Comparison of ENCODE assay signal across 9 mouse cellular contexts in the genomic region with DNA sequence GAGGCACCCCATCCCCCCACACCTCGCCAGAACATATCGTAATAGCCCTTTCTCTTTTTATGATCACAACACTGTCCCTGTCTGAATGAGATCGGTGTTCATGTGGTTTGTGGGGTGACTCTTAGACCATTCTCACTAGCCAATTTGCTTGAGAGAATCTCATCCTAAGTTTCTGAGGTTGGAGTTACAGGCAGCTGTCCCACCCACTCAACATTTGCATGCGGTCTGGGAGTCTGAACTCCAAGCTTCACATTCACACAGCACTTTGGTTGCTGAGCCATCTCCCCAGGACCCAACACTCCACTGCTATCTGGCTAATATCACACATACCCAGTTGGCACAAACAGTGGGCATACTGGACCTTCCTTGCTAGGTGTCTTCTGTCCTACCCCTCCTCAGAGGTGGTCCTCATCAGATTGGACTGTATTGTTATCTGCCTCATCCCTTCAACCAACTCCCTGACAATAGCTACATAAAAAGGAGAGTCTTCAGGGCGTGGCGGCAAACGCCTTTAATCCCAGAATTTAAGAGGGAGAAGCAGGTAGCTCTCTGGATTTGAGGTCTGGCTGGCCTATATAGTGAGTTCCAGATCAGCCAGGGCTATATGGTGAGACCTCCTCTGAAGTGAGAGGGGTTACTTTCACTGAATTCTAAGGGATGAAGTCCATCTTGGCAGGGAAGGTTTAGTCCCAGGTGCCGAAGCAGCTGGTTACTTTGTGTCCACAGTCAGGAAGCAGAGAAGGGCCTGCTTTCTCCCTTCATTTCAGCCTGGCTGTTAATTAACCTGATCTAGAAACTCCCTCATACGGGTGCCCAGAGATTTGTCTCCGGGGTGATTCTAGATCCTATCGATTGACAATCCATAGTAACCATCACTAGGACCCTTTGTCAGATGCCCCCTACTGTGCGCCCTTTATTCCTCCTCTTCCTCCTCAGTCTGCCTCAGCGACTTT. TPM values are rescaled to one million over a fixed set of nuclear protein-coding genes. Genes with fewer than 3 reads are reported as not detected.
DNase-seq lines count a peak whose midpoint lies in the region; ATAC-seq and TF ChIP-seq lines count a peak whose summit lies in the region.
"Had no signal": no experiment of that assay in that cellular context is flagged by ENCODE, and none has a peak within 500 bp of the region (broad histone marks: within the 10 kb centered on the region; RNA-seq: fewer than 3 reads in every experiment).

No protein-coding gene starts in this region.

- no peak overlapping the region for H3K4me2 ChIP-seq in CH12.LX (ENCODE audit: insufficient read depth, low read depth, poor library complexity, severe bottlenecking)
- H3K4me2 ChIP-seq in hindbrain, embryonic 16.5 days (ENCODE audit: low read length) = peak overlapping the region; percentile 50
- peak overlapping the region; percentile 44 for H3K4me2 ChIP-seq in liver, embryonic 12.5 days

- no peak for TF ChIP-seq POLR2A in CH12.LX (IDR thresholded peaks at IDR 0.05; ENCODE audit: low read depth, low read length)

- no peak for ATAC-seq in hindbrain, embryonic 16.5 days
- ATAC-seq in liver, embryonic 12.5 days = no peak

- H3K9ac ChIP-seq in CH12.LX (ENCODE audit: insufficient read depth, low read depth) = no peak overlapping the region
- peak overlapping the region; percentile 29 for H3K9ac ChIP-seq in hindbrain, embryonic 16.5 days (ENCODE audit: low read depth, low read length)
- no peak overlapping the region for H3K9ac ChIP-seq in liver, embryonic 12.5 days

- TF ChIP-seq RAD21 in CH12.LX (IDR thresholded peaks at IDR 0.05; ENCODE audit: low read depth, low read length) = no peak; the same call in none of the 2 replicates

- no peaks in the 10 kb centered on the region for H3K79me2 ChIP-seq in CH12.LX (replicated peaks; ENCODE audit: control insufficient read depth, extremely low read depth, insufficient read depth, poor library complexity, severe bottlenecking)

- no peaks in the 10 kb centered on the region for H3K36me3 ChIP-seq in CH12.LX (replicated peaks in 1 of 2; ENCODE audit: control insufficient read depth in 1 of 2, insufficient read depth in 1 of 2, low read length in 1 of 2)
- H3K36me3 ChIP-seq in hindbrain, embryonic 16.5 days (ENCODE audit: control insufficient read depth, insufficient read depth, low read length) = no peaks in the 10 kb centered on the region
- no peaks in the 10 kb centered on the region for H3K36me3 ChIP-seq in liver, embryonic 12.5 days

- whole genome bisulfite sequencing in hindbrain, embryonic 16.5 days = 46% methylated on average over 13 of the region's 13 CpGs
- WGBS in liver, embryonic 12.5 days (ENCODE audit: insufficient replicate concordance) = 47% methylated on average over 13 of the region's 13 CpGs

- dilution Hi-C loops in CH12.LX (cut with MboI; ENCODE audit: extremely low pct_ligation_motif_present, extremely low pct_unique_long_range_greater_than_20kb, low sequenced_read_pairs) = no loop called here

- H3K27ac ChIP-seq in CH12.LX (ENCODE audit: insufficient read depth, low read depth) = no peak overlapping the region
- H3K27ac ChIP-seq in hindbrain, embryonic 16.5 days (ENCODE audit: low read depth, low read length) = no peak overlapping the region
- no peak overlapping the region for H3K27ac ChIP-seq in liver, embryonic 12.5 days

- no peak for TF ChIP-seq CTCF in CH12.LX (conservative IDR thresholded peaks at IDR 0.05 in 1 of 2, IDR thresholded peaks at IDR 0.05 in 1 of 2; ENCODE audit: low read depth in 2 of 2, low read length in 2 of 2)

- no peaks in the 10 kb centered on the region for H3K27me3 ChIP-seq in CH12.LX (replicated peaks)
- no peaks in the 10 kb centered on the region for H3K27me3 ChIP-seq in hindbrain, embryonic 16.5 days (replicated peaks; ENCODE audit: control insufficient read depth, insufficient read depth, low read length)
- H3K27me3 ChIP-seq in liver, embryonic 12.5 days (replicated peaks) = peaks cover 46% of the 10 kb centered on the region

- peak; percentile 61; the same call in 1 of the 2 replicates for TF ChIP-seq EP300 in CH12.LX (IDR thresholded peaks at IDR 0.05; ENCODE audit: low read length)

- in situ Hi-C loops in CH12.LX (cut with MboI; ENCODE audit: low pct_ligation_motif_present, low pct_unique_long_range_greater_than_20kb, low sequenced_read_pairs) = loop anchor here (5.0 to 25.0 kb wide), 3 partner anchors 62 to 285 kb away; a partner anchor contains a TSS

- peak; percentile 16 to 35 for DNase-seq in cerebellum, postnatal 10 days
- no peak for DNase-seq in cerebellum, adult 9-11 months
- DNase-seq in CH12.LX (ENCODE audit: extremely low read depth) = peak; percentile 80
- no peak for DNase-seq in urinary bladder, postnatal 4 days (ENCODE audit: low spot score in 2 of 2)
- no peak for DNase-seq in adrenal gland, adult 18-20 months (ENCODE audit: low spot score in 2 of 2)
- DNase-seq in layer of hippocampus, adult 9-10 months (ENCODE audit: low spot score) = no peak
- DNase-seq: layer of hippocampus, adult 9-11 months had no signal

- H3K9me3 ChIP-seq in CH12.LX (replicated peaks; ENCODE audit: low read length) = peaks cover 9% of the 10 kb centered on the region
- no peaks in the 10 kb centered on the region for H3K9me3 ChIP-seq in hindbrain, embryonic 16.5 days (ENCODE audit: control insufficient read depth, low read length)
- no peaks in the 10 kb centered on the region for H3K9me3 ChIP-seq in liver, embryonic 12.5 days (replicated peaks)

- no peak overlapping the region for H3K4me3 ChIP-seq in CH12.LX (replicated peaks in 1 of 3; ENCODE audit: low read depth in 2 of 3, low read length in 2 of 3, poor library complexity in 1 of 3)
- H3K4me3 ChIP-seq in hindbrain, embryonic 16.5 days (ENCODE audit: low read length) = no peak overlapping the region
- no peak overlapping the region for H3K4me3 ChIP-seq in liver, embryonic 12.5 days

- peaks cover 25 to 94% of the 10 kb centered on the region in 2 experiments for H3K4me1 ChIP-seq in CH12.LX (ENCODE audit: control insufficient read depth in 1 of 2, insufficient read depth in 2 of 2)
- peaks cover 14% of the 10 kb centered on the region for H3K4me1 ChIP-seq in hindbrain, embryonic 16.5 days (ENCODE audit: control insufficient read depth, insufficient read depth, low read depth, low read length)
- peaks cover 10% of the 10 kb centered on the region; the same call in 1 of the 2 replicates for H3K4me1 ChIP-seq in liver, embryonic 12.5 days

TF ChIP-seq in CH12.LX, 34 proteins besides CTCF, POLR2A, EP300 and RAD21:
- TF ChIP-seq MAFK (IDR thresholded peaks at IDR 0.05; ENCODE audit: insufficient replicate concordance, low read length) (0 out of 2 replicates have a peak, but pooled peaks have one; percentile 43), ETS1 (conservative IDR thresholded peaks at IDR 0.05; ENCODE audit: low read depth, low read length) (peak; percentile 64), USF1 (IDR thresholded peaks at IDR 0.05; ENCODE audit: low read depth, low read length) (no peak), BHLHE40 (IDR thresholded peaks at IDR 0.05; ENCODE audit: low read depth, low read length) (peak; percentile 53), ZNF384 (IDR thresholded peaks at IDR 0.05; ENCODE audit: low read depth, low read length) (no peak), CHD2 (IDR thresholded peaks at IDR 0.05; ENCODE audit: low read length) (peak; percentile 11; the same call in 1 of the 2 replicates)

RNA-seq across cellular contexts. Expression of a gene that starts 21.6 kb away (rescaled TPM):
- 313 and 333 TPM in 2 replicates for total RNA-seq in CH12.LX (2012; rRNA removed)
- total RNA-seq in CH12.LX (2014; rRNA removed) = 304 and 310 TPM in 2 replicates
- polyA plus RNA-seq in CH12.LX (2012; ENCODE audit: insufficient read length, low read depth) = 310 and 344 TPM in 2 replicates
- 80.2 and 91.9 TPM in 2 replicates for polyA plus RNA-seq in hindbrain, embryonic 16.5 days (2015; fragmentation: Nextera tagmentation; extraction: Ambion mirVana)
- polyA plus RNA-seq in liver, embryonic 12.5 days (2016; fragmentation: Nextera tagmentation; extraction: Ambion mirVana) = 111 and 115 TPM in 2 replicates
- total RNA-seq in adrenal gland, adult 18-20 months (2021) = 10 to 100 TPM; 57.9 to 70.2 TPM

Comparison
In these comparisons a context has a peak if more than half of its experiments do, and no peak if none do; other contexts are left out.
1. DNase-seq: peak in cerebellum, postnatal 10 days (2 of 2) and CH12.LX (single experiment); none in cerebellum, adult 9-11 months (single experiment), urinary bladder, postnatal 4 days (0 of 2), adrenal gland, adult 18-20 months (0 of 2) and layer of hippocampus, adult 9-10 months (single experiment).